Mouse (Mus musculus): ENCODE results near the gene Tnni3k. TPM values are rescaled to one million over a fixed set of nuclear protein-coding genes. Genes with fewer than 3 reads are reported as not detected.

The Tnni3k gene
- 0.06 and 0.09 TPM in 2 replicates for polyA plus RNA-seq (2015; fragmentation: Nextera tagmentation; extraction: Ambion mirVana)

DNA sequence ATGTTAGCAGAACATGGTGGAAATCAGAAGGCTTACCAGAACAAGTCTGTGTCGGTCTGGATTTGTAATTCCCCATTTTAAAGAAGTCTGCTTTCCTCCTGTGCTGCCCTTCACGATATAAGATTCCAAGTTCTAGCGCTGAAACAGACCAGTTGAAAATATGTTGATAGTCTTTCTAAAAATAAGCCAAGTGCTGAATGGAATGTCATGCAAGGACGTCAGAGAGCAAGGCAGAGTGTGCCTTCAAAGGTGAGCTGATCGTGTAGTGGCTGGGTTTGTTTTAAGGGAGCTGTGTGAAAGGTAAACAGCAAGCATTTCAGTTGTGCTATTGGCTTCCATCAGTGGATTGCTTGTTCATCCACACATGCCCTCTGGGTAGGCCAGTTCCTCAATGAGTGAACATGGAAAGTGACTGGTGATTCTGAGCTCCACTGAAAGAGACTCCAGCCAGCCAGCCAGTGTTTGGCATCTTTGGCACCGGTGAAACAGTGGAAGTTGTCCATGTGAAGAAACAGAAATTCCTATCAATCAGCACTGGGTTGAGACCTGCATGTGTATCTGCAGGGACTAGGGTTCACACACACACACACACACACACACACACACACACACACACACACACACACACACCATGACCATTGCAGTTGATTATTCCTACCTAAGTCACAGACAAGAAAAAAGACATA, at the start of gene Tnni3k:
Gene Tnni3k (minus strand): TSS at position 177 of the 686 bp plus-strand sequence.
- H3K27ac ChIP-seq = no peak within 1 kb of the TSS
- no peak within 1 kb of the TSS for H3K9ac ChIP-seq
- H3K27me3 ChIP-seq = no peaks in the 10 kb centered on the region
- no peak within 1 kb of the TSS for H3K4me3 ChIP-seq
- no peaks in the 10 kb centered on the region for H3K36me3 ChIP-seq
- no peaks in the 10 kb centered on the region for H3K9me3 ChIP-seq
- no peak for ATAC-seq (ENCODE audit: low FRiP score, low read depth)
- H3K4me2 ChIP-seq (replicated peaks) = no peak within 1 kb of the TSS
- whole genome bisulfite sequencing = 72% methylated on average over 6 of the region's 6 CpGs
- no peaks in the 10 kb centered on the region for H3K4me1 ChIP-seq

DNA sequence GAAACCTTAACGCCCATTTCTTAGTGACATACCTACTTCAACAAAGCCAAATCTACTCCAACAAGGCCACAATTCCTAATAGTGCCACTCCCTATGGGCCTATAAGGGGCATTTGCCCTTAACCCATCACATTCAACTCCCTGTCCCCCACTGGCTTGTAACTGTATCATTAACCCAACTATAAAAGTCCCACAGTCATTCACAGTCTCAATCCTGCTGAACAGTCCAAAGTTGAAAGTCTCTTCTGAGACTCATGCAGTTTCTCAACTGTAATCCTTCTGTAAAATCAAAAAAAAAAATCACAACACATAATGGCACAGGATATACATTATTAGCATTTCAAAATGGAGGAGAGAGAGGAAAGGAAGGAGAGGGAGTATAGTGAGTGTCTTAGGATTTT, 44.1 kb upstream of the Tnni3k start:
- Histone ChIP-seq H3K9me3 (no peaks in the 10 kb centered on the region), H3K4me3 (no peak overlapping the region), H3K36me3 (no peaks in the 10 kb centered on the region), H3K27me3 (no peaks in the 10 kb centered on the region), H3K4me2 (replicated peaks) (no peak overlapping the region), H3K4me1 (no peaks in the 10 kb centered on the region), H3K9ac (no peak overlapping the region), H3K27ac (no peak overlapping the region)
- 84% methylated on average over 1 of the region's 1 CpGs for WGBS
- ATAC-seq (ENCODE audit: low FRiP score, low read depth) = no peak

GRCm38 (mm10) chr3:155093116-155093956, 38.1 kb upstream of the Tnni3k start, which contains the start of the genes Fpgt and Lrriq3:
Gene Fpgt (minus strand): TSS chr3:155093403.
Gene Lrriq3 (plus strand): TSS chr3:155093434.
- under 1% methylated on average over 47 of the region's 47 CpGs for WGBS
- ATAC-seq (ENCODE audit: low FRiP score, low read depth) = peak; percentile 99
- no peaks in the 10 kb centered on the region for H3K9me3 ChIP-seq
- 0 out of 2 replicates have a peak, but pooled peaks cover 5% of the 10 kb centered on the region for H3K4me1 ChIP-seq
- H3K27ac ChIP-seq = peak within 1 kb of the TSS; percentile 82
- peak within 1 kb of the TSS; percentile 75 for H3K9ac ChIP-seq
- no peaks in the 10 kb centered on the region for H3K27me3 ChIP-seq
- H3K4me3 ChIP-seq = peak within 1 kb of the TSS; percentile 64
- no peaks in the 10 kb centered on the region for H3K36me3 ChIP-seq
- peak within 1 kb of the TSS; percentile 66 for H3K4me2 ChIP-seq (replicated peaks)

GRCm38 (mm10) chr3:155092081-155092480, 36.9 kb upstream of the Tnni3k start:
- WGBS = 95% methylated on average over 6 of the region's 6 CpGs
- Histone ChIP-seq H3K4me1 (0 out of 2 replicates have a peak, but pooled peaks cover 5% of the 10 kb centered on the region), H3K27me3 (no peaks in the 10 kb centered on the region), H3K4me3 (peak overlapping the region; percentile 64), H3K9ac (no peak overlapping the region), H3K9me3 (no peaks in the 10 kb centered on the region), H3K27ac (no peak overlapping the region), H3K36me3 (peaks cover 9% of the 10 kb centered on the region), H3K4me2 (replicated peaks) (peak overlapping the region; percentile 66)
- no peak for ATAC-seq (ENCODE audit: low FRiP score, low read depth)

DNA sequence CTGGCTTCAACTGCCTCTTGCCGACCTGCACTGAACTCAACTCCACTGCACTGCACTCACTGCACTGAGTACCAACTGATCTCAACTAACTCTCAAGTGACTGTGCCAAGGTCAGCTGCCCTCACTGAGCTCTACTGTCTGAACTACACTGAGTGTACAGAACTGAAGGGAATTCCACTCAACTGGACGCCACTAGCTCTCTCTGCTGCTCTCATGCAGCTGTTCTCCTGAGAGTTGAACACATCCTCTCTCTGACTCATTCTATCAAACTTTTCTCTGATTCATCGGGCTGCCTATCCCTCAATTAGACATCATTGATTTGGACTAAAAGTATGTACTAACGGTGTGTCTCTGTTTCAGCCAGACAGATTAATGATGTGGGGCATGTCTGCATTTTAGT, 22.7 kb upstream of the Tnni3k start:
- ATAC-seq (ENCODE audit: low FRiP score, low read depth) = no peak
- 82% methylated on average over 4 of the region's 4 CpGs for WGBS
- 0 out of 2 replicates have a peak, but pooled peaks cover 3% of the 10 kb centered on the region for H3K27me3 ChIP-seq

GRCm38 (mm10) chr3:155059449-155059822, 4.2 kb upstream of the Tnni3k start:
- Histone ChIP-seq H3K4me2 (replicated peaks) (no peak overlapping the region), H3K9ac (no peak overlapping the region), H3K27ac (no peak overlapping the region), H3K4me1 (no peaks in the 10 kb centered on the region), H3K4me3 (no peak overlapping the region), H3K9me3 (no peaks in the 10 kb centered on the region), H3K27me3 (no peaks in the 10 kb centered on the region), H3K36me3 (no peaks in the 10 kb centered on the region)
- ATAC-seq (ENCODE audit: low FRiP score, low read depth) = no peak

More for the DNA sequence above, 22.7 kb upstream of the Tnni3k start:
- H3K4me2 ChIP-seq (replicated peaks) = no peak overlapping the region
- no peak overlapping the region for H3K4me3 ChIP-seq
- no peak overlapping the region for H3K9ac ChIP-seq
- H3K9me3 ChIP-seq = no peaks in the 10 kb centered on the region
- no peak overlapping the region for H3K27ac ChIP-seq
- H3K36me3 ChIP-seq = no peaks in the 10 kb centered on the region
- no peaks in the 10 kb centered on the region for H3K4me1 ChIP-seq

GRCm38 (mm10) chr3:155058800-155059448, 3.7 kb upstream of the Tnni3k start:
- Histone ChIP-seq H3K27ac (no peak overlapping the region), H3K4me2 (replicated peaks) (no peak overlapping the region), H3K9me3 (no peaks in the 10 kb centered on the region), H3K4me3 (no peak overlapping the region), H3K9ac (no peak overlapping the region), H3K27me3 (no peaks in the 10 kb centered on the region), H3K4me1 (no peaks in the 10 kb centered on the region), H3K36me3 (no peaks in the 10 kb centered on the region)
- no peak for ATAC-seq (ENCODE audit: low FRiP score, low read depth)
- WGBS = 78% methylated on average over 6 of the region's 6 CpGs

GRCm38 (mm10) chr3:155057566-155057965, 2.4 kb upstream of the Tnni3k start:
- Histone ChIP-seq H3K4me1 (no peaks in the 10 kb centered on the region), H3K9me3 (no peaks in the 10 kb centered on the region), H3K36me3 (no peaks in the 10 kb centered on the region), H3K4me2 (replicated peaks) (no peak overlapping the region), H3K4me3 (no peak overlapping the region), H3K27ac (no peak overlapping the region), H3K27me3 (no peaks in the 10 kb centered on the region), H3K9ac (no peak overlapping the region)
- no peak for ATAC-seq (ENCODE audit: low FRiP score, low read depth)

DNA sequence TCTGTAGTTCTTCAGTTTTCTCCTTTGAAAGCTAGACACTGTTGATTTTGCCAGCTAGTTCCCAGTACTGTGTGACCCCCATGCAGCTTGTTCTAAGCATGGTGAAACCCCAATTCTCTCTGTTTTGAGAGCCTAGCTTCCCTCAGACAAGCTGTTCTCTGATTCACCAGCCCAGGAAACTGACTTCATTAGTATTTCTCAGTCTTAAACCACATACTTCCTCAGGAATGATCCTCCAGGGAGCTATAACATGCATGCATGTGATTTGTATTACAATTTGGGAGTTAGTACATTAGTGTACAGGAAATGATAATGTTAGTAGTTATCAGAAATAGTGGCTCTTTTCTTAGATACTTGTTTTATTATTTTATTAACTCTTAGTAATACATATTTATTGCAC, 1.4 kb upstream of the Tnni3k start:
- no peak overlapping the region for H3K27ac ChIP-seq
- ATAC-seq (ENCODE audit: low FRiP score, low read depth) = no peak

GRCm38 (mm10) chr3:155053189-155053588, 2.0 kb downstream of the Tnni3k start:
- Histone ChIP-seq H3K4me1 (no peaks in the 10 kb centered on the region), H3K36me3 (no peaks in the 10 kb centered on the region), H3K9me3 (no peaks in the 10 kb centered on the region), H3K9ac (no peak overlapping the region), H3K4me2 (replicated peaks) (no peak overlapping the region), H3K4me3 (no peak overlapping the region), H3K27ac (no peak overlapping the region), H3K27me3 (no peaks in the 10 kb centered on the region)
- no peak for ATAC-seq (ENCODE audit: low FRiP score, low read depth)
- 64% methylated on average over 1 of the region's 1 CpGs for WGBS

More for the DNA sequence above, 1.4 kb upstream of the Tnni3k start:
- Histone ChIP-seq H3K9ac (no peak overlapping the region), H3K4me1 (no peaks in the 10 kb centered on the region), H3K36me3 (no peaks in the 10 kb centered on the region), H3K9me3 (no peaks in the 10 kb centered on the region), H3K4me2 (replicated peaks) (no peak overlapping the region), H3K27me3 (no peaks in the 10 kb centered on the region), H3K4me3 (no peak overlapping the region)

DNA sequence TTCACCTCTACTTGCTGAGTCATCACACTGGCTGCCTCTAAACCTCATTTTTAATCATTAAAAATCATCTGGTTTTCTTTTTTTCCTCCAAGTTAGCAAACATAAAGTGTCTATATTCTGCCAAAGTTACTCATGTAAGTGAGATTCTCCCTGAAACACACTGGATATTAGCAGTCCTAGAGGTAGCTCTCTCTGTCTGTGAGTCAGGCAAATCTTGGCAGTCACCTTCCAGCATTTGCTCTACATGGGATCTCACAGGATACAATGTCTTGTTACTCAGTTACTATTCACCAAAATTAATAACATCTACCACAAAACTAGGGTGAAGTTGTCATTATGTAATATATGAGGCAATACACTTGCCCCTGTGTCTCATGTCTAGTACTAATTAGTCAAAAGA, 3.2 kb downstream of the Tnni3k start:
- Histone ChIP-seq H3K27me3 (no peaks in the 10 kb centered on the region), H3K4me2 (replicated peaks) (no peak overlapping the region), H3K9me3 (no peaks in the 10 kb centered on the region), H3K4me3 (no peak overlapping the region), H3K9ac (no peak overlapping the region), H3K27ac (no peak overlapping the region), H3K36me3 (no peaks in the 10 kb centered on the region), H3K4me1 (no peaks in the 10 kb centered on the region)
- ATAC-seq (ENCODE audit: low FRiP score, low read depth) = no peak

Measured in limb, embryonic 13.5 days (tissue).